Comparison of ENCODE assay signal across 8 mouse cellular contexts in the genomic region with DNA sequence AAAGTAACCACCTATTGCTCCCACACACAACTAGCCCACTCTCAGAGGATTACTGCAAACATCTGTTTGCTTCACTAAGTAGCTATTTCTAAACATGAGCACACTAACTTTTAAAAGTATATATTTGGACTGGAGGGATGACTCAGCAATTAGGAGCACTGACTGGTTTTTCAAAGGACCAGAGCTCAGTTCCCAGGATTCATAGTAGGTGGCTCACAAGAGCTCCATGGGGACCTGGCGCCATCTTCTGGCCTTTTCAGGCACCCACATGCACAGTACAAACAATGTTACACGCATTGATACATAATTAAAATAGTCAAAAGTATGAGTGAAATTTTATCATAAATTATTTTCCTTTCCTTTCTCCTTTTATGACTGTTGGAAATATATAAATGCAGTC. TPM values are rescaled to one million over a fixed set of nuclear protein-coding genes. Genes with fewer than 3 reads are reported as not detected.
DNase-seq lines count a peak whose midpoint lies in the region; ATAC-seq and TF ChIP-seq lines count a peak whose summit lies in the region.

No protein-coding gene starts in this region.

- 0 out of 2 replicates have a peak, but pooled peaks cover 4% of the 10 kb centered on the region for H3K9me3 ChIP-seq in hindbrain, embryonic 16.5 days (ENCODE audit: control insufficient read depth, low read length)

- DNase-seq in cerebellum, postnatal 14 days, result peak; percentile 41 to 53
- DNase-seq in cerebellum, adult 8-10 months, result no peak
- DNase-seq in testis, postnatal 14 days (ENCODE audit: low spot score), result no peak
- peak; percentile 55 for DNase-seq in kidney, postnatal 10 days
- DNase-seq in testis, postnatal 10 days (ENCODE audit: low spot score), result peak; percentile 69
- no peak for DNase-seq in frontal cortex, postnatal 25 days (ENCODE audit: low spot score in 2 of 2)

- H3K4me3 ChIP-seq in testis, adult 2 months (ENCODE audit: control insufficient read depth, low read depth, low read length), result no peak overlapping the region
- H3K4me3 ChIP-seq in hindbrain, embryonic 16.5 days (ENCODE audit: low read length), result no peak overlapping the region

- H3K36me3 ChIP-seq in testis, adult 2 months (ENCODE audit: control insufficient read depth, insufficient read depth, low read length), result no peaks in the 10 kb centered on the region
- no peaks in the 10 kb centered on the region for H3K36me3 ChIP-seq in hindbrain, embryonic 16.5 days (ENCODE audit: control insufficient read depth, insufficient read depth, low read length)

- no peak for TF ChIP-seq POLR2A in testis, adult 2 months (IDR thresholded peaks at IDR 0.05; ENCODE audit: control insufficient read depth, low read depth, low read length)

- H3K9ac ChIP-seq in hindbrain, embryonic 16.5 days (ENCODE audit: low read depth, low read length), result no peak overlapping the region

- H3K27me3 ChIP-seq in testis, adult 2 months (ENCODE audit: control insufficient read depth, insufficient read depth, low read length), result no peaks in the 10 kb centered on the region
- H3K27me3 ChIP-seq in hindbrain, embryonic 16.5 days (replicated peaks; ENCODE audit: control insufficient read depth, insufficient read depth, low read length), result no peaks in the 10 kb centered on the region

- no peak overlapping the region for H3K27ac ChIP-seq in testis, adult 2 months (ENCODE audit: control insufficient read depth, insufficient read depth, low read depth, low read length)
- no peak overlapping the region for H3K27ac ChIP-seq in hindbrain, embryonic 16.5 days (ENCODE audit: low read depth, low read length)

- no peak for ATAC-seq in hindbrain, embryonic 16.5 days

- TF ChIP-seq CTCF in testis, adult 2 months (IDR thresholded peaks at IDR 0.05; ENCODE audit: control insufficient read depth, insufficient read depth, insufficient replicate concordance, low read depth, low read length), result peak; percentile 52; the same call in 1 of the 2 replicates

- WGBS in hindbrain, embryonic 16.5 days, result 21% methylated on average over 2 of the region's 2 CpGs

- H3K4me2 ChIP-seq in hindbrain, embryonic 16.5 days (ENCODE audit: low read length), result no peak overlapping the region

- no peaks in the 10 kb centered on the region for H3K4me1 ChIP-seq in testis, adult 2 months (ENCODE audit: control insufficient read depth, insufficient read depth, low read length)
- no peaks in the 10 kb centered on the region for H3K4me1 ChIP-seq in hindbrain, embryonic 16.5 days (ENCODE audit: control insufficient read depth, insufficient read depth, low read depth, low read length)

RNA-seq across cellular contexts. Expression of a gene that starts 46.8 kb away (rescaled TPM):
- 13.9 and 15.4 TPM in 2 replicates for polyA plus RNA-seq in testis, adult 2 months (2012; rRNA removed)
- 33.4 and 34.3 TPM in 2 replicates for polyA plus RNA-seq in hindbrain, embryonic 16.5 days (2015; fragmentation: Nextera tagmentation; extraction: Ambion mirVana)

RNA-seq across cellular contexts. Expression of a gene that starts 46.9 kb away (rescaled TPM):
- polyA plus RNA-seq in testis, adult 2 months (2012; rRNA removed), result 9.4 and 12.2 TPM in 2 replicates
- 19.4 and 23.9 TPM in 2 replicates for polyA plus RNA-seq in hindbrain, embryonic 16.5 days (2015; fragmentation: Nextera tagmentation; extraction: Ambion mirVana)

RNA-seq across cellular contexts. Expression of a gene that starts 59.3 kb away (rescaled TPM):
- 1.9 and 3.4 TPM in 2 replicates for polyA plus RNA-seq in testis, adult 2 months (2012; rRNA removed)
- polyA plus RNA-seq in hindbrain, embryonic 16.5 days (2015; fragmentation: Nextera tagmentation; extraction: Ambion mirVana), result 2.5 and 2.8 TPM in 2 replicates

Comparison
In these comparisons a context has a peak if more than half of its experiments do, and no peak if none do; other contexts are left out.
1. DNase-seq: peak in cerebellum, postnatal 14 days (2 of 2), kidney, postnatal 10 days (single experiment) and testis, postnatal 10 days (single experiment); none in cerebellum, adult 8-10 months (single experiment), testis, postnatal 14 days (single experiment) and frontal cortex, postnatal 25 days (0 of 2).